Mouse (Mus musculus) bone marrow, adult 2 months (tissue): Measurements from ENCODE around the gene Dnmbp.

Source experiments
- CTCF ChIP-seq: fragments of 200-500 bp; IDR thresholded peaks from 2 replicates; pipeline ENCODE4 v1.5.1; 2011; ENCODE audit warnings: low read length, control low read depth; ENCODE audit not compliant: control insufficient read depth, insufficient read depth
- POLR2A ChIP-seq: fragments of 200-500 bp; IDR thresholded peaks from 2 replicates; pipeline ENCODE4 v1.6.1; 2011; ENCODE audit warnings: low read depth, mild to moderate bottlenecking, control low read depth, low read length, borderline replicate concordance; ENCODE audit not compliant: control insufficient read depth

- TF ChIP-seq CTCF (no peak), POLR2A (no peak)
These were observed 18.6 kb downstream of the Dnmbp start for GRCm38 (mm10) chr19:43921410-43921809.
